Mouse (Mus musculus) embryonic stem cell, embryonic (primary cell): ENCODE results near the gene Fam213a.

Experiments
- CTCF ChIA-PET, 4 experiments: fragments of 300-600 bp in 2 of 4; fragments of 350-600 bp in 2 of 4; sonication (Branson Sonifier 250); formaldehyde crosslinking; loops; one replicate each; lab custom pipeline; 2022; ENCODE audit warnings: inconsistent platforms in 2 of 4; lab: Charles Lee
- POLR2A ChIA-PET, 4 experiments: fragments of 300-600 bp in 2 of 4; fragments of 350-600 bp in 2 of 4; sonication (Branson Sonifier 250); formaldehyde crosslinking; loops; one replicate each; lab custom pipeline; 2022; ENCODE audit warnings: antibody characterized with exemption in 4 of 4, inconsistent platforms in 1 of 4; lab: Charles Lee

The Fam213a gene

GRCm38 (mm10) chr14:41008138-41008537 is 5.5 kb downstream of the Fam213a start:
- CTCF ChIA-PET: interaction anchor here in 1 of 4 experiments (1.8 kb wide), 1 partner anchor 91 kb away, joined by 4 read pairs; no protein-coding TSS in a partner anchor
- POLR2A ChIA-PET: interaction anchor here in 1 of 4 experiments (1.0 kb wide), 1 partner anchor 10 kb away, joined by 3 read pairs; no protein-coding TSS in a partner anchor

GRCm38 (mm10) chr14:41007641-41008040 is 5.9 kb downstream of the Fam213a start:
- POLR2A ChIA-PET: interaction anchor here in 1 of 4 experiments (1.0 kb wide), 1 partner anchor 9 kb away, joined by 3 read pairs; no protein-coding TSS in a partner anchor
- CTCF ChIA-PET: interaction anchor here in 2 of 4 experiments (0.6 to 1.8 kb wide), 3 partner anchors 26 to 90 kb away, joined by 4 to 7 read pairs (median 6); no protein-coding TSS in a partner anchor

- ChIA-PET POLR2A (no interaction called here), CTCF (interaction anchor here in 1 of 4 experiments (1.8 kb wide), 1 partner anchor 90 kb away, joined by 4 read pairs; no protein-coding TSS in a partner anchor)
These were observed 6.7 kb downstream of the Fam213a start for GRCm38 (mm10) chr14:41006899-41007298.

- POLR2A ChIA-PET: no interaction called here
These were observed 7.3 kb downstream of the Fam213a start for GRCm38 (mm10) chr14:41006263-41006662.

GRCm38 (mm10) chr14:41005716-41006115 is 7.9 kb downstream of the Fam213a start:
- CTCF ChIA-PET: interaction anchor here in 2 of 4 experiments (1.3 to 2.2 kb wide), 2 partner anchors 28 to 88 kb away, joined by 5 read pairs; no protein-coding TSS in a partner anchor
- POLR2A ChIA-PET: interaction anchor here in 2 of 4 experiments (1.5 to 4.8 kb wide), 2 partner anchors 8 to 58 kb away, joined by 4 to 25 read pairs; partner anchors contain the start of gene Fam213a (in 1 of the 2)

More at GRCm38 (mm10) chr14:41006263-41006662, 7.3 kb downstream of the Fam213a start:
- CTCF ChIA-PET: interaction anchor here in 1 of 4 experiments (2.2 kb wide), 1 partner anchor 89 kb away, joined by 5 read pairs; no protein-coding TSS in a partner anchor

GRCm38 (mm10) chr14:41004201-41005141 is 9.1 kb downstream of the Fam213a start:
- ChIA-PET CTCF (interaction anchor here (0.6 to 2.2 kb wide), 4 partner anchors 29 to 89 kb away, joined by 3 to 5 read pairs (median 4); no protein-coding TSS in a partner anchor), POLR2A (interaction anchor here in 3 of 4 experiments (0.5 to 4.8 kb wide), 11 partner anchors 9 to 129 kb away, joined by 3 to 25 read pairs (median 5); partner anchors contain the start of gene Fam213a (in 3 of the 3))

- POLR2A ChIA-PET: interaction anchor here in 2 of 4 experiments (3.5 to 4.8 kb wide), 3 partner anchors 12 kb away, joined by 11 to 25 read pairs (median 24); partner anchors contain the start of gene Fam213a (in 2 of the 2)
- CTCF ChIA-PET: interaction anchor here in 2 of 4 experiments (0.9 to 1.2 kb wide), 2 partner anchors 9 to 84 kb away, joined by 3 read pairs; no protein-coding TSS in a partner anchor
These were observed 12.0 kb downstream of the Fam213a start for GRCm38 (mm10) chr14:41001576-41001975.

- POLR2A ChIA-PET: no interaction called here
These were observed 12.8 kb downstream of the Fam213a start for GRCm38 (mm10) chr14:41000801-41001200.

GRCm38 (mm10) chr14:40999904-41000645 is 13.5 kb downstream of the Fam213a start:
- POLR2A ChIA-PET: no interaction called here

More at GRCm38 (mm10) chr14:41000801-41001200, 12.8 kb downstream of the Fam213a start:
- CTCF ChIA-PET: no interaction called here

GRCm38 (mm10) chr14:40996171-40996570 is 17.4 kb downstream of the Fam213a start:
- ChIA-PET POLR2A (interaction anchor here in 1 of 4 experiments (0.6 to 0.7 kb wide), 2 partner anchors 59 to 192 kb away, joined by 3 to 6 read pairs; no protein-coding TSS in a partner anchor), CTCF (no interaction called here)

More at GRCm38 (mm10) chr14:40999904-41000645, 13.5 kb downstream of the Fam213a start:
- CTCF ChIA-PET: no interaction called here

GRCm38 (mm10) chr14:40992464-40992863 is 21.1 kb downstream of the Fam213a start:
- POLR2A ChIA-PET: interaction anchor here in 2 of 4 experiments (0.5 to 1.5 kb wide), 2 partner anchors 19 to 90 kb away, joined by 3 read pairs; no protein-coding TSS in a partner anchor
- CTCF ChIA-PET: interaction anchor here in 1 of 4 experiments (1.8 kb wide), 1 partner anchor 10 kb away, joined by 3 read pairs; no protein-coding TSS in a partner anchor

- CTCF ChIA-PET: interaction anchor here in 2 of 4 experiments (0.8 to 1.0 kb wide), 2 partner anchors 39 to 72 kb away, joined by 3 read pairs; no protein-coding TSS in a partner anchor
- POLR2A ChIA-PET: interaction anchor here in 1 of 4 experiments (1.2 to 2.4 kb wide), 3 partner anchors 14 to 73 kb away, joined by 3 to 11 read pairs (median 3); no protein-coding TSS in a partner anchor
These were observed 24.8 kb downstream of the Fam213a start for GRCm38 (mm10) chr14:40988780-40989179.

- CTCF ChIA-PET: interaction anchor here in 1 of 4 experiments (0.6 to 1.0 kb wide), 2 partner anchors 11 to 48 kb away, joined by 3 to 5 read pairs; no protein-coding TSS in a partner anchor
- POLR2A ChIA-PET: interaction anchor here in 2 of 4 experiments (1.2 to 1.6 kb wide), 4 partner anchors 17 to 27 kb away, joined by 3 to 5 read pairs (median 3); partner anchors contain the start of genes Fam213a (in 2 of the 2) and Tspan14 (in 1 of the 2)
These were observed 26.4 kb downstream of the Fam213a start for GRCm38 (mm10) chr14:40987184-40987583.

- ChIA-PET CTCF (no interaction called here), POLR2A (interaction anchor here in 1 of 4 experiments (1.6 kb wide), 1 partner anchor 28 kb away, joined by 5 read pairs; the partner anchor contains the start of gene Fam213a)
These were observed 28.0 kb downstream of the Fam213a start for GRCm38 (mm10) chr14:40985635-40986034.

- CTCF ChIA-PET: interaction anchor here in 2 of 4 experiments (1.3 to 1.4 kb wide), 2 partner anchors 62 kb away, joined by 3 to 5 read pairs; no protein-coding TSS in a partner anchor
- POLR2A ChIA-PET: interaction anchor here in 2 of 4 experiments (0.8 to 3.6 kb wide), 3 partner anchors 12 to 109 kb away, joined by 3 to 16 read pairs (median 6); partner anchors contain the start of genes Fam213a (in 1 of the 2) and Tspan14 (in 1 of the 2)
These were observed 33.9 kb downstream of the Fam213a start for GRCm38 (mm10) chr14:40979723-40980122.

- POLR2A ChIA-PET: interaction anchor here in 3 of 4 experiments (0.6 to 3.6 kb wide), 7 partner anchors 11 to 956 kb away, joined by 3 to 16 read pairs (median 3); partner anchors contain the start of genes Fam213a (in 1 of the 3) and Tspan14 (in 1 of the 3)
These were observed 34.6 kb downstream of the Fam213a start for GRCm38 (mm10) chr14:40979002-40979401.

More at GRCm38 (mm10) chr14:40979002-40979401, 34.6 kb downstream of the Fam213a start:
- CTCF ChIA-PET: interaction anchor here in 2 of 4 experiments (0.7 to 1.4 kb wide), 4 partner anchors 55 to 190 kb away, joined by 3 to 6 read pairs (median 5); no protein-coding TSS in a partner anchor
